Mouse (Mus musculus): Measurements from ENCODE around the gene Ppwd1. TPM values are rescaled to one million over a fixed set of nuclear protein-coding genes. Genes with fewer than 3 reads are reported as not detected.
"Not testable (repeated sequence)": the region's sequence is repeated elsewhere in the genome, so short reads cannot be mapped to it uniquely, and the experiment has no call there.

The Ppwd1 gene
- 1 to 10 TPM; 5.7 to 6.4 TPM for total RNA-seq (2021)
- long read RNA-seq, experiment 1, partial matches to known transcripts: 3 of 7 reads
- long read RNA-seq, experiment 1, other reads (novel, unspliced or antisense): 1 of 7 reads
- long read RNA-seq, experiment 2, partial matches to known transcripts: 0 of 5 reads
- long read RNA-seq, experiment 2, other reads (novel, unspliced or antisense): 3 of 5 reads

DNA sequence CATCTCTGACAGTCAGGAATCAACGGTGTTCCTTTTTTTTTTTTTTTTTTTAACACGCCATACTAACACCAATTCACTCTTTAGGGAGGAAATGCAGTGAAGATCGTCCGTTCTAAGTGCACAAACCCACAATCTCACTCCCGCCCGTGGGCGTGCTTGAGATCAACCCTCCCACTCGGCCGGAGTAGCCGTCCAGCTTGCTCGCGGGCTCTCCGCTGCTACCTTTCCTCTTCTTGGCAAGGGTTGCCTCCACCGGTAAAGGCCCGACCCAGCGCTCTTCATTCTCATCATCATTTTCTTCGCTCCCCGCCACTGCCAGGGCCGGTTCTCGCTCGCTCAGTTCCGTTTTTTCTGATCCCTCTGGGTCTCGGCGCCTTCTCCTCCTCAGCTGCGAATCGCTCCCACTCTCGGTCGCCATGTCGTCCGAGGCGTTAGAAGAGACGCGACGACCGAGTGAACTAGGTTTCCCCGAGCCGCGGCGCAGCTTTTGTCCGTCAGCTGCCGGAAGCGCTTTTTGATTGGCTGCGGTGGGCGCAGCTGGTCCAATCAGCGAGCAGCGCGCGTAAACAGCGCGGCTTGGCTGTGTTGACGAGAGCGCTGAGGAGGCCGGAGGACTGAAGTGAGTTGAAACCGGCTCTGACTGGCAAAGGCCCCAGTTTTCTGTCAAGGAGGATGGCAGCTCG, at the start of gene Ppwd1, which contains the start of gene Cenpk:
Gene Ppwd1, minus strand, starts transcription at position 460 of the 683 bp plus-strand sequence.
Gene Cenpk, plus strand, starts transcription at position 228 of the 683 bp plus-strand sequence.
- intact Hi-C loops (cut with DNase I): no loop called here
- DNase-seq: peak; percentile 91 to 95

DNA sequence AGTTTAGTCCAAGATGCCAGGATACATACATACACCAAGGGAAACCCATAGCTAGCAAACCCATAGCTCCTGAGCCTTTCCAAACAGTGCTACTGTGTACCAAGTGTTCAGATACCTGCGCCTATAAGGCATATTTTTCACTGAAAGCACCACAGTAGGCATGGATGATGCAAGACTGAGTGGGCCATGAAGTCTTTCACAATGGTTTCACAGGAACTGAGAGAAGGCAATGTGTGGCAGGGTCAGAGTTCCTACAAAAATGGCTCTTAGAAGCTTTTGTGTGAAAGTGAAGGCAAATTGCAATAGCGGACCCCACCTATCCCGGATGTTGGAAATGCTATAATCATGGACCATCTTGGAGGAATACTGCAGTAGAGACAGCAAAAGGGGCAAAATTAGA, 30.4 kb upstream of the Ppwd1 start:
- intact Hi-C loops (cut with DNase I): no loop called here
- DNase-seq: no peak

DNA sequence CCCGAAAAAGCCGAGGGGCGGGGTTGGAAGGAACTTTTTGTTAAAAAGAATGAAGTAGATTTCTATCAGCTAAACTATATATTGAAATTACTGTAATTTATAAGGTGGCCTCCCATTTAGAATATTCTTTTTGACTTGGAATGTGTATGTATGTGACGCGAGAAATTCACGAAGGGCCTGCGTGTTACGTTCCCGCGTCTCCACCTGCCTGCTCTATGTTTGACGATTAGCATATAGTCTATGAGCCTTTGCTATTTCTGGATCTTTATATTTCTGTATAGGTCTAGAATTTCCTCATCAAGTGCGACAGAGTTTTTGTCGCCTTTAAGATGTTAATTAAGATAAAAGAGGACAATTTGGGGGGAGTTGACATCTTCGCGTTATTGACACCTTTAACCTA, 538 bp upstream of the Ppwd1 start:
- no peak for DNase-seq
- intact Hi-C loops (cut with DNase I): no loop called here

DNA sequence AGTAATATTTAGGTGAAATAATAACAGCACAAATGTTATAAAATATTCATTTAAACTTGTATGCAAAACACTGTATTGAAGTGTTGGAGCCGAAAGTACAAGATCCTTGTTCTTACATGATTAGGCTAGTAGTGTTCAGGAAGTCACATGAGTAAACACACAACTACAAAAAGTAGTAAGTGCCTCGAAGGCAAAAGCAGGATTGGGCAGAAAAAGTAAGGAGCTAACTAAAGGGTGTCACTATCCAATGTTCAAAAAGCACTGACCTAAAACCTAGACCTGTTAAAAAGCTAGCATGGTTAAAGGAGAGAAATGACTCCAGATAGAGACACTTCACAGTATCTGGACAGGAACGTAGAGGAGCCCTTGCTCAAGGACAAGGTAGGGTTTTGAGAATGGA, 1.2 kb downstream of the Ppwd1 start:
- intact Hi-C loops (cut with DNase I): no loop called here
- no peak for DNase-seq

DNA sequence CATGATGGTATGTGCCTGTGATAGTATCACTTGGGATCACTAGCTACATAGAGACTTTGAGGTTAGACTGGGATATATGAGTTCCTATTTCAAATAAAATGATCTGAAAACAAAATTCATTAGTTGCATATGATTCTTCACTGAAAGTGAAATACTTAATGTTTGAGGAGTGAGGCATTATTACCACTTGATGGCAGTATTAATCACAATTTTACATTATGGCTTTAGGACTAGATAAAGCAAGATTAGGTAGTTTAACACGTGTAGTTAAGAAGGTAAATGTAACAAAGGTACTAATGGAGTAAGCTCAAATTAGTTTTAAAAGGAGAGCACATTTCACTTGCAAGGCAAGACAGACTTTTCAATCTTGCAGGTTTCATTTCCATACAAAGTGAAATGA, 24.3 kb downstream of the Ppwd1 start:
- intact Hi-C loops (cut with DNase I): no loop called here
- DNase-seq: no peak

DNA sequence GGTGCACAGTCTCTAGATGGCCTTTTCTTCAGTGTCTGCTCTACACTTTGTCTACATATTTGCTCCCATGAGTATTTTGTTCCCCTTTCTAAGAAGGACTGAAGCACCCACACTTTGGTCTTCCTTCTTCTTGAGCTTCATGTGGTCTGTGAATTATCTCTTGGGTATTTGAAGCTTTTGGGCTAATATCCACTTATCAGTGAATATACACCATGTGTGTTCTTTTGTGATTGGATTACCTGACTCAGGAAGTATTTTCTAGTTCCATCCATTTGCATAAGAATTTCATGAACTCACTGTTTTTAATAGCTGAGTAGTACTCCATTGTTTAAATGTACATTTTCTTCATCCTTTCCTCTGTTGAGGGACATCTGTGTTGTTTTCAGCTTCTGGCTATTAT, 32.8 kb downstream of the Ppwd1 start:
- DNase-seq; intact Hi-C loops (cut with DNase I): not testable (repeated sequence)

DNA sequence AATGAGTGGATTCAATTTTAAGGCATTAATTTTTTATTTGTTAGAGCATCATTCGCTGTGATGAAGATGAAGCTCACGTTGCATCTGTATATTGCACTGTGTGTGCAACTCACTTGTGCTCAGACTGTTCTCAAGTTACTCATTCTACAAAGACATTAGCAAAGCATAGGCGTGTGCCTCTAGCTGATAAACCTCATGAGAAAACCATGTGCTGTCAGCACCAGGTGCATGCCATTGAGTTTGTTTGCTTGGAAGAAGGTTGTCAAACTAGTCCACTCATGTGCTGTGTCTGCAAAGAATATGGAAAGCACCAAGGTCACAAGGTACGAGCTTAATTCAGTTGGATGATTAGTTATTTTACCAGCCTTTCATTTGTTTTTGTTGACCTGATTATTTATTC, 41.3 kb downstream of the Ppwd1 start:
- DNase-seq: no peak
- intact Hi-C loops (cut with DNase I): no loop called here

DNA sequence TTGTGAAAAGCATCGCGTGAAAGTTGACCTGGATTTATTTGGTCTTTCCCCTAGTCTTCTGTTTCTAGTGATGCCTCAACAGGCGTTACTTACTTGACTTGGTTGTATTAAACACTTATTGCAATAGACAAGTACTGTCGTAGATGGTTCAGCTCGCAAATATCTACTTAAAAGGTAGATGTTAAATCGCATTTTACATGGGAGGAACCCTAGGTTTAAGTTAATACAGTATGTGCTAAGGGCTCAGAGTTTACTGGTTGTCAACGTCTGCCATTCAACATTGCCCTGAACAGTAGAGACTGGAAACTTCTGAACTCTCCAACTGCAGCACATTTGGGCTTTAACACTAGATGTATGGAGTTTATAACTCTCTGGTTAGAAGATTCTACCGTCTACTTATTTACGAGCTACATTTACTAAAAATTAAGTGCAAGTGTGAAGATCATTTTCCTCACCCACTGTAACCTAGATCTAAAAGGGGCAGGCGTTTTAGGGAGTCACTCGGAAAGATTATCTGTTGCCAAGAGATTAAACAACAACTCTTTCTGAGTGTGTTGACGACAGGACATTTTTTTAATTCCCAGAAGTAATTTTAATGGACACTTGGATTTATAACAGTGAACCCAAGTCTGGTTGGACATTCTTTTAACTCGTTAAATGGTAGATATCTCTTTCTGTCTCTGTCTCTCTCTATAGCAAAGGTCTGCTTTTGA, 49.3 kb downstream of the Ppwd1 start:
- DNase-seq: no peak
- intact Hi-C loops (cut with DNase I): no loop called here

DNA sequence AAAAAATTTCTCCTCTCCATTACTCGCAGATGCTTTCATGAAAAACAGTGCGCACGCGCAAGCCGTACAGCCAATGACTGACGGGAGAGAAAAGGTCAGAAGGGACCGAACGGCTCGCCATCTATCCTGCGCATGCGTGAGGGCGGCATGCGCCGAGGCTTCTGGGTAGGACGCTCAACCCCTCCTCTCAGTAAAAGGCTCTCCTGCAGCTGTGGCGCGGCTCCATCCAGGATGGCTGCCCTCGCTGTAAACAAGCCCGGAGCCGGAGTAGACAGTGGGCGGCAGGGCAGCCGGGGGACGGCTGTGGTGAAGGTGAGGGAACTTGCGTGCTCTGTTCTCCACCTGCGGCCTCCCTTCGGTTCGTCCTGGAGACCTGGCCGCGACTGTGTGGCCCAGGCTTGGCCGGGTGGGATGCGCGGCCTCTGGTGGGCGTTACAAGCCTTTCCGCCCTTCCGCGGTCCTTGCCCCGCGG, 50.0 kb downstream of the Ppwd1 start, which contains the start of gene Trim23:
Gene Trim23, plus strand, starts transcription at position 148 of the 472 bp plus-strand sequence.
- peak; percentile 95 to 97 for DNase-seq
- intact Hi-C loops (cut with DNase I): no loop called here

DNA sequence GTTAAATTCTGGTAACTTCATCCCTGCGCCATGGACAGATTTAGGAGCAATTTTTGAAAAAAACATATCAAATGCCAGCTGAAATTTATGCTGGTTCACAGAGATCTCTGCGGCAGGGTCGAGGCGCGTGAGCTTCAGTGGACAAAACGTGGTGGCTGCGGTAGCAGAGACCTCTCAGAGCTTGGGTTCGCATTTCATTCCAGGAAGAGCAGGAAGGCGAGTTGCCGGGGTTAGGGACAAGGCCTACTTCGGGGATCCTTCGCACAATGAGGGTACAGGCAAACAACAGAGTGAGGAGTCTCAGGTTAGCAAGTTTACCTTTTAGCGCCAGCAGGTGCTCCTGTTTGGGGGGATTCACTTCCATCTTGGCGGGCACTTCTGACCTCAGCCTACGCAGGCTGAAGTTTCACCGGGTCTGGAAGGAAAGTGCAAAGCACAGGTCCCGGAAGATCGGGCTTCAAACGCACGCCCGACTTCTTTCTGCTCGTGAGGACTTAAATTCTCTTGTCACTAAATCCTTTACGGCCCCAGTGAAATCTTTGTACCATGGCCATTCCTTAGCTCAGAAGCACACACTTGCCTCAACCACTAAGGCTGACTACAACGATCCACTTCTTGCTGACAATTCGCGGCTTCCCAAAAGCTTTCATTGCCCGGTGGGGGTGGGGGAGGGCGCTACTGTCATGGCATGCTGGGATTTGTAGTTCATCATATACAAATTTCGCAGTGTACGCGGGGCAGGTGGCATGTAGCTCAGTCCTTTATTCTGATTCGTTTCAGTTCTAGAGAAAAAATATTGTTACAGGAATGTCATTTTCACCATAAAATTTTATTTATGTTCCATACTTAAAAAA, 50.6 kb downstream of the Ppwd1 start, which contains the start of gene Trappc13:
Gene Trappc13, minus strand, starts transcription at position 674 of the 854 bp plus-strand sequence.
- intact Hi-C loops (cut with DNase I): no loop called here
- peak; percentile 72 for DNase-seq

DNA sequence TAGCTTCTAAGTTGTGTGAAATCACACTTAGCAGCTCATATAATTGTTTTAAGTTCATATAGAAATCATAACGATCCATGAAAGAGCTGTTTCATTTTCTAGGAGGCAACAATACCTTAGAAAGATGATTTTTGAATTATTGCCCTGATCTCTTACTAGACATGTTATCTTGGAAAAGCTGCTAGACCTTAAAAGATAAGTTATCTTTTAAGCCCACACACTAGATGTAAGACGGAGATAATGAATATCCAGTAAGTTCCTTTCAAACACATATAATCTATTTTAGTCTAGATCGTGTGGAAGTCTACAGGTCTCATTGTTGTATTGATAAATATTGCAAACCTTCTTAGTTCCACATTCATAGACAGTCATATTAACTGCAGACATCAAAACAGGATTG, 51.8 kb downstream of the Ppwd1 start:
- no peak for DNase-seq
- intact Hi-C loops (cut with DNase I): no loop called here

DNA sequence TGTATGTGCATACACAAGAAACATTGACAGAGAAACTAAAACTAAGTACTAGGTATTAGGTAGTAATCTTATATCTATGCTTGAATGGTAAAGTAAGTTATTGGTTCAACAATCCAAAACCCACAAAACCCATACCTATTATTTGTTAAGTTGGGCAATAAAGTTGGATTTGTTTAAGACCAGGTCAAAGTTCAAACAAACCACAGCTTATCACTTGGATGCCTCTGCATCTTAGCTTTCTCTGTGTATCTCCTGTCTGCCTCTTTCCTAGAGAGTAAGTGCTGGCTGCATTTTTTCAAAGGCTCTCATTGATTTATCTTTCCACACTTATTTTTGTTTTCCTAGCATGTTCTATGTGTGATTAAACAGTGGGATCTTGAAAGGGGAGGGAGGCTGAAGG, 56.1 kb downstream of the Ppwd1 start:
- DNase-seq: no peak
- intact Hi-C loops (cut with DNase I): no loop called here

DNA sequence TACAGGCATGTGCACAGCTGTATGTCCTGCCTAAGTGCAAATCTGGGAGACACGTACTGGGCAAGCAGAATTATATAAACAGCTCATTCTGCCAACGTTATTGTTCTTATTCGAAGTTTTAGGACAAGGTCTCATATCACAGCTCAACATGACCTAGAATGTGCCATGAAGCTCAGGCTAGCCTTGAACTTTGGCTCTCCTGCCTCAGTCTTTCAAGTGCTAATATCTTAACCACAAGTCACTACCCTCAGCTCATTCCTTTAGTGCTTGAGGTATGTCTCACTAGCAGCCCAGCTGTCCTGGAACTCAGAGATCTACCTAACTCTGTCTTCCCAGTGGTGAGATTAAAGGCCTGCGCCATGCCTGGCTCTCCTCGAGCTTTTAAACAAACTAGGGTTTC, 56.9 kb downstream of the Ppwd1 start:
- DNase-seq: no peak
- intact Hi-C loops (cut with DNase I): no loop called here

DNA sequence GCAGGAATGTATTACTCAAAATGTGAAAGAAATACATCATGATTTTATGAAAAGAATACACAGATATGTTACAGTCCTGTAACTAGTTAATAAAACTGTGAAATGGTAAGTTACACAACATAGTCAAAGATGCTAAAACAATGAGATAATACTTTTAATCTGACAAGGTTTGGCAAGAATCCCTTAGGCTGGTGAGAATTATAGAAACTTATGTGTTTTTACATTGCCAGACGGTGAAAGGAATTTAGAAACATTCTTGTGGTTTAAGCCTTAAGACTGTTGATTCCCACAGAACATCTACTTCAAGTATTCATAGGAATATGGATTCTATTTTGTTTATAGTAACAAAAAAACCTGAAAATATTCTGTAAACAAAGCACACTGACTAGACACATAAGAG, 73.0 kb downstream of the Ppwd1 start:
- no peak for DNase-seq
- intact Hi-C loops (cut with DNase I): no loop called here

Other genes with a start within 250 kb of the Ppwd1 start
- 1 to 10 TPM; 6.9 to 8.2 TPM for gene Nln, start 119.2 kb downstream of the Ppwd1 start, total RNA-seq (2021)
- gene Sgtb, start 119.1 kb downstream of the Ppwd1 start, total RNA-seq (2021): under 1 TPM; 0.52 to 0.71 TPM
- gene Trappc13, start 50.4 kb downstream of the Ppwd1 start, total RNA-seq (2021): 10 to 100 TPM; 29.1 to 29.9 TPM
- 10 to 100 TPM; 19.1 to 24.3 TPM for gene Trim23, start 50.0 kb downstream of the Ppwd1 start, total RNA-seq (2021)
- gene Cenpk, start 232 bp downstream of the Ppwd1 start, total RNA-seq (2021): not detected
- 1 to 10 TPM in 1 of 2 experiments, under 1 TPM in 1; 0.67 to 1.2 TPM for gene Adamts6, start 59.0 kb upstream of the Ppwd1 start, total RNA-seq (2021)